Mouse (Mus musculus): Measurements from ENCODE around the gene H2afx.

DNA sequence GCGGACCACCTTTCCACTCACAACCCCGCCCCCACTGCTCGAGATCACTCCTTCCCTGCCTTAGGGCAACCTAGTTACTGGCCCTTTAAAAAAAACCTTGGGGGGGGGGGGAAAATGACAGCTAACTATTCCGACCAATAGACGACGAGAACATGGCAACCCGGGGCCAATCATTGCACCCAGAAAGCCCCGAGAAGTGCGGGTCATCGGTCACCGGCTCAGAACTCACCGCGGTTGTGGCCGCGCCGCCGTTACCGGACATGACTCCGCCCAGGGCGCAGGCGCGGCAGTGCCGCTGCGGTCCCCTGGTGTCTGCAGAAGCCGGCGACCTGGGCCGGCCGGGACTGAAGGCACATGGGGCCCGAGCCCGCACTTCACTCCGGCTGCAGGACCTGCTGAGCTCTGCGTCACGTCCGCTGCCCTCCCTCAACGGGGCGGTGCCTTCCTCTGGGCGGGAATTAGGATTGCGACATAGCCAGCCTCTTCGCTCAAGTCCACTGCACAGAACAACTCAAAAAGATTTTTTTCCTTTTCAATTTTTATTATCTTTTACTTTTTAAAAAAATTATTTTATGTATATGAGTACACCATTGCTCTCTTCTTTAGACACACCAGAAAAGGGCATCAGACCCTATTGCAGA lies 9.4 kb downstream of the H2afx start, which contains the start of gene Hmbs:
- TF ChIP-seq CTCF (IDR thresholded peaks at IDR 0.05; ENCODE audit: extremely low read depth, insufficient read depth, low read length) (no peak), POLR2A (IDR thresholded peaks at IDR 0.05; ENCODE audit: extremely low read depth, insufficient read depth, low read length) (peak; percentile 45; the same call in 1 of the 2 replicates)

Measured in cortical plate, adult 2 months (tissue).